Comparison of ENCODE assay signal across 11 mouse cellular contexts in the genomic region with DNA sequence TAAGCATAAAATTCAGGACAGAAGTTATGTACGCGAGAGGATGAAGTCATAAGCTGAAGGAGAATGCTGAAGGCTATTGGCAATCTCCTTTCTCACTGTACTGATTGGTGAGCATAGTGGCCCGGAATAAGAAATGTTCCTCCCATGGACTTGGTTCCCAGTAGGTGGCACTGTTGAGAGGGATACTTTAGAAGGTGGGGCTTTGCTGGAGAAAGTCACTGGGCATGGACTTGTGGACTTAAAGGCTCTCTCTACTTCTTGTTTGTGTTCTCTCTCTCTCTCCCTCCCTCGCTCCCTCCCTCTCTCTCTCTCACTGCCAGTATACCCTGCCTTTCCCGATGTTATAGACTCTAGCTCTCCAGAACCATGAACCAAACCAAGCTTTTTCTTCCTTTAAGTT. TPM values are rescaled to one million over a fixed set of nuclear protein-coding genes. Genes with fewer than 3 reads are reported as not detected.
DNase-seq lines count a peak whose midpoint lies in the region; ATAC-seq lines count a peak whose summit lies in the region.
"Had no signal": no experiment of that assay in that cellular context is flagged by ENCODE, and none has a peak within 500 bp of the region (broad histone marks: within the 10 kb centered on the region; RNA-seq: fewer than 3 reads in every experiment).

No protein-coding gene starts in this region.

- H3K4me2 ChIP-seq in hindbrain, embryonic 16.5 days (ENCODE audit: low read length) = no peak overlapping the region
- H3K4me2 ChIP-seq in liver, embryonic 13.5 days = no peak overlapping the region
- H3K4me2 ChIP-seq: embryonic facial prominence, embryonic 12.5 days; limb, embryonic 13.5 days had no signal

- no peak overlapping the region for H3K9ac ChIP-seq in hindbrain, embryonic 16.5 days (ENCODE audit: low read depth, low read length)
- no peak overlapping the region for H3K9ac ChIP-seq in liver, embryonic 13.5 days
- H3K9ac ChIP-seq: embryonic facial prominence, embryonic 12.5 days; limb, embryonic 13.5 days had no signal

- H3K36me3 ChIP-seq in hindbrain, embryonic 10.5 days = no peaks in the 10 kb centered on the region
- H3K36me3 ChIP-seq in hindbrain, embryonic 16.5 days (ENCODE audit: control insufficient read depth, insufficient read depth, low read length) = no peaks in the 10 kb centered on the region
- no peaks in the 10 kb centered on the region for H3K36me3 ChIP-seq in liver, embryonic 13.5 days
- H3K36me3 ChIP-seq: embryonic facial prominence, embryonic 12.5 days; limb, embryonic 13.5 days had no signal

- H3K4me3 ChIP-seq in hindbrain, embryonic 10.5 days = no peak overlapping the region
- no peak overlapping the region for H3K4me3 ChIP-seq in hindbrain, embryonic 16.5 days (ENCODE audit: low read length)
- H3K4me3 ChIP-seq in liver, embryonic 13.5 days (replicated peaks) = no peak overlapping the region
- H3K4me3 ChIP-seq: embryonic facial prominence, embryonic 12.5 days; limb, embryonic 13.5 days had no signal

- ATAC-seq in hindbrain, embryonic 16.5 days = no peak
- no peak for ATAC-seq in liver, embryonic 13.5 days (ENCODE audit: low read depth)

- no peaks in the 10 kb centered on the region for H3K9me3 ChIP-seq in hindbrain, embryonic 10.5 days
- H3K9me3 ChIP-seq in hindbrain, embryonic 16.5 days (ENCODE audit: control insufficient read depth, low read length) = no peaks in the 10 kb centered on the region
- H3K9me3 ChIP-seq in liver, embryonic 13.5 days (replicated peaks) = no peaks in the 10 kb centered on the region
- H3K9me3 ChIP-seq: embryonic facial prominence, embryonic 12.5 days had no signal

- DNase-seq in hindbrain, embryonic 10.5 days (ENCODE audit: low spot score) = peak; percentile 36
- DNase-seq in A20 (ENCODE audit: low read depth, low spot score) = peak; percentile 62
- peak; percentile 82 for DNase-seq in NIH3T3 (ENCODE audit: low read depth)
- DNase-seq in embryo, embryonic 11 days = peak; percentile 74
- DNase-seq in liver, embryonic 13.5 days = peak; percentile 3
- peak; percentile 44 for DNase-seq in thymus, postnatal 0 days (ENCODE audit: low spot score)
- no peak for DNase-seq in left cerebral cortex, adult 8-10 months (ENCODE audit: low spot score in 2 of 2)

- H3K4me1 ChIP-seq in hindbrain, embryonic 10.5 days (replicated peaks) = peaks cover 19% of the 10 kb centered on the region
- H3K4me1 ChIP-seq in hindbrain, embryonic 16.5 days (ENCODE audit: control insufficient read depth, insufficient read depth, low read depth, low read length) = peaks cover 19% of the 10 kb centered on the region
- no peaks in the 10 kb centered on the region for H3K4me1 ChIP-seq in liver, embryonic 13.5 days (replicated peaks)

- WGBS in hindbrain, embryonic 10.5 days = 38% methylated on average over 5 of the region's 5 CpGs
- 41% methylated on average over 5 of the region's 5 CpGs for WGBS in hindbrain, embryonic 16.5 days
- WGBS in liver, embryonic 13.5 days (ENCODE audit: insufficient replicate concordance) = 19% methylated on average over 5 of the region's 5 CpGs

- H3K27ac ChIP-seq in hindbrain, embryonic 10.5 days = no peak overlapping the region
- H3K27ac ChIP-seq in hindbrain, embryonic 16.5 days (ENCODE audit: low read depth, low read length) = no peak overlapping the region
- H3K27ac ChIP-seq in liver, embryonic 13.5 days = no peak overlapping the region
- H3K27ac ChIP-seq: embryonic facial prominence, embryonic 12.5 days; limb, embryonic 13.5 days had no signal

- peaks cover 9% of the 10 kb centered on the region; the same call in 1 of the 2 replicates for H3K27me3 ChIP-seq in hindbrain, embryonic 10.5 days (ENCODE audit: insufficient read depth, poor library complexity, severe bottlenecking)
- no peaks in the 10 kb centered on the region for H3K27me3 ChIP-seq in hindbrain, embryonic 16.5 days (replicated peaks; ENCODE audit: control insufficient read depth, insufficient read depth, low read length)
- no peaks in the 10 kb centered on the region for H3K27me3 ChIP-seq in liver, embryonic 13.5 days
- H3K27me3 ChIP-seq: embryonic facial prominence, embryonic 12.5 days had no signal

RNA-seq across cellular contexts. Expression of a gene that starts 45.8 kb away (rescaled TPM):
- polyA plus RNA-seq in hindbrain, embryonic 10.5 days (2016; fragmentation: Nextera tagmentation; extraction: Ambion mirVana) = 0.31 and 0.55 TPM in 2 replicates
- 0.27 and 0.41 TPM in 2 replicates for polyA plus RNA-seq in hindbrain, embryonic 16.5 days (2015; fragmentation: Nextera tagmentation; extraction: Ambion mirVana)
- 0.21 and 0.28 TPM in 2 replicates for polyA plus RNA-seq in liver, embryonic 13.5 days (2015; fragmentation: Nextera tagmentation; extraction: Ambion mirVana)
- polyA plus RNA-seq in thymus, postnatal 0 days (2015; fragmentation: Nextera tagmentation; extraction: Ambion mirVana) = 1.2 and 1.6 TPM in 2 replicates
- total RNA-seq in left cerebral cortex, adult 8-10 months (2022) = under 1 TPM in 1 of 4 experiments, not detected in 3; 0.14 TPM
- polyA plus RNA-seq: stomach, embryonic 14.5 days had no signal

RNA-seq across cellular contexts. Expression of a gene that starts 50.3 kb away (rescaled TPM):
- polyA plus RNA-seq in hindbrain, embryonic 10.5 days (2016; fragmentation: Nextera tagmentation; extraction: Ambion mirVana) = 228 and 229 TPM in 2 replicates
- polyA plus RNA-seq in hindbrain, embryonic 16.5 days (2015; fragmentation: Nextera tagmentation; extraction: Ambion mirVana) = 33.5 and 38.5 TPM in 2 replicates
- polyA plus RNA-seq in liver, embryonic 13.5 days (2015; fragmentation: Nextera tagmentation; extraction: Ambion mirVana) = 27.7 and 30.3 TPM in 2 replicates
- 74.2 and 88.2 TPM in 2 replicates for polyA plus RNA-seq in thymus, postnatal 0 days (2015; fragmentation: Nextera tagmentation; extraction: Ambion mirVana)
- total RNA-seq in left cerebral cortex, adult 8-10 months (2022) = 1 to 10 TPM in 2 of 4 experiments, under 1 TPM in 2; 0.23 to 2.0 (median 0.98) TPM

Comparison
In these comparisons a context has a peak if more than half of its experiments do, and no peak if none do; other contexts are left out.
1. DNase-seq: peak in hindbrain, embryonic 10.5 days (single experiment), A20 (single experiment), NIH3T3 (single experiment), embryo, embryonic 11 days (single experiment), liver, embryonic 13.5 days (single experiment) and thymus, postnatal 0 days (single experiment); none in left cerebral cortex, adult 8-10 months (0 of 2).